Mouse (Mus musculus) erythroblast, adult 5-6 weeks (primary cell): ENCODE data around the gene Sgo1. TPM values are rescaled to one million over a fixed set of nuclear protein-coding genes. Genes with fewer than 3 reads are reported as not detected.
"Not testable (repeated sequence)": the region's sequence is repeated elsewhere in the genome, so short reads cannot be mapped to it uniquely, and the experiment has no call there.

Experiments used
- ATAC-seq: replicated peaks from 2 replicates; pipeline ENCODE4 v1.8.0; 2016; ENCODE audit warnings: moderate number of reproducible peaks, mild to moderate bottlenecking, moderate TSS enrichment, inconsistent platforms; ENCODE audit not compliant: poor library complexity, low FRiP score, severe bottlenecking
- total RNA-seq, 2 experiments: library from RNA; stranded (forward) in 1 of 2; stranded (reverse) in 1 of 2; fragments of 150-400 nt in 1 of 2; fragments of 200-764, 138-1000 nt in 1 of 2; gene quantifications; 2 replicates each; pipeline versions ENCODE4 v1.2.3 to v1.2.4; 2015 to 2017; ENCODE audit warnings: low replicate concordance in 2 of 2

Gene Sgo1
- 12.7 and 15.7 TPM in 2 replicates for total RNA-seq (2015; ENCODE audit: low replicate concordance)
- total RNA-seq (2017; ENCODE audit: low replicate concordance) = 15.6 and 26.8 TPM in 2 replicates

- peak; percentile 95 for ATAC-seq
Measured at GRCm38 (mm10) chr17:53688877-53689802, at the start of gene Sgo1. Sgo1 (minus strand) TSS chr17:53689333.

DNA sequence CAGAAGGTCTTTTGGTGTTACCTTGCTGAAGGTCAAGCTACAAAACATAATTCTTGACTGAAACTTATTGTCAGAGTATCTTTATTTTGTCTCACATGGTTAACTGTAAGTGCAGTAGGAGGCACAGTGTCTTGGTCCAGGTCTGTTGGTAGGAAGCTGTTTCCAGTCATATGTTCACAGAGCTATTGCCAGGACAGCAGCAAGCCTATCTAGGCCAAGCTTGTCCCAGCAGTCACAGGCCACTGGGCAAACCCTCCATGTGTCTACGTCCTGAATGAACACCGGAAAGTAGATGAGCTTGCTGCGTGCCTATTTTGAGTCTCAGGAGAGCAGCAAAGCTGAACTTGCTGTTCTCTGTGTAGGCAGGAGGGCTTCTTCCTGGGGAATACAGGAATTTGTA, 29.8 kb upstream of the Sgo1 start:
- ATAC-seq = not testable (repeated sequence)

DNA sequence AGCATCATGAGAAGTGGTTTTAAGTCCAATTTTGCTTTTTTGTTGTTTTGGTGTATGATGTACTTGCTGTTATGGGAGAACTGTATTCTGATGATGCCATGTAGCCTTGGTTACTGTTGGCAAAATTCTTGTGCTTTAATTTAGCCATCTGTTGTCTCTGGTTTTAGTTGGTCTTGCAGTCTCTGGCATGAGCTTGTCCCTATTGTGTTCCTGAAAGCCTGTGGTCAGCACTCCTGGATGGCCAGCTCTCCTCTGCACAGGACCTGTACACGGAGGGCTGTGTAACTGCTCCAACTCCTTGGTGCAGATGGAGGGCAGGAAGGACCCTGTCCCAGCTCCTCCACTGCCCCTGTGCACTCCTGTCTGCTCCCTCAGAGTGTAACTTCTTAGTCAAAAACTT, 29.3 kb upstream of the Sgo1 start:
- ATAC-seq = no peak

GRCm38 (mm10) chr17:53715161-53715560, 26.0 kb upstream of the Sgo1 start:
- not testable (repeated sequence) for ATAC-seq

GRCm38 (mm10) chr17:53714453-53714852, 25.3 kb upstream of the Sgo1 start:
- ATAC-seq = no peak

- ATAC-seq = not testable (repeated sequence)
Measured at GRCm38 (mm10) chr17:53697521-53697920, 8.4 kb upstream of the Sgo1 start.

GRCm38 (mm10) chr17:53694039-53694438, 4.9 kb upstream of the Sgo1 start:
- no peak for ATAC-seq

DNA sequence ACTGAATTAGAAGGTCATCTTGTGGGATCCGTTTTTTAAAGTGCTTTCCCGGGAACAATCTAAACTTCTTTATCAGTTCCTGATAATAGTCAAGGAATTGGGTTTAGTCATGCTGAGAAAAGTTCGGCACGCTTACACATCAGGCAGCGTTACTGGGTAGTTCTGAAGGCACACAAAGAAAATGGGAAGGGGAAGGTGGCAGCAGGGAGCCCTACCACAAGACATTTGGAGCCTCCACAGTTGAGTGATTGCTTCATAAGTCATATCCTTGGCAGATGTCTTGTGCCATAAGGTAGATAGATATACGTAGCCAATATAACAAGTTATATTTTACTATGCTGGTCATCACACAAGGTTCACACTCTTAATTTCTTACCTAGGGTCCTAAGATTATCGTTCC, 813 bp upstream of the Sgo1 start:
- ATAC-seq = peak; percentile 14

- no peak for ATAC-seq
Measured at GRCm38 (mm10) chr17:53688321-53688720, 812 bp downstream of the Sgo1 start.

GRCm38 (mm10) chr17:53678716-53679115, 10.4 kb downstream of the Sgo1 start:
- peak; percentile 51; the same call in 1 of the 2 replicates for ATAC-seq

DNA sequence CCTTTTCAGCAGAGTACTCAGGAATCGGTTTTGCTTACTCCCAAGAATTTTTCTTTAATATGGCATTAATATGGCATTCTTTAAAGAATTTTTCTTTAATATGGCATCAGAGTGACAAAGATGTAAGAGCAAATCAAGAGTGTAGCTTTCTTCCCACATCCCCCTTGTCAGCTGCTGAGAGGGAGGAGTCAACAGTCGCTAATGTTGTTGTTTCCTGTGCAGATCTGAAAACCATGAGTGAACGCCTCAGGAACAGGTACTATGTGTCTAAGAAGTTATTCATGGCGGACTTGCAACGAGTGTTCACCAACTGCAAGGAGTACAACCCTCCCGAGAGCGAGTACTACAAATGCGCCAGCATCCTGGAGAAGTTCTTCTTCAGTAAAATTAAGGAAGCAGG, 18.7 kb downstream of the Sgo1 start:
- no peak for ATAC-seq

DNA sequence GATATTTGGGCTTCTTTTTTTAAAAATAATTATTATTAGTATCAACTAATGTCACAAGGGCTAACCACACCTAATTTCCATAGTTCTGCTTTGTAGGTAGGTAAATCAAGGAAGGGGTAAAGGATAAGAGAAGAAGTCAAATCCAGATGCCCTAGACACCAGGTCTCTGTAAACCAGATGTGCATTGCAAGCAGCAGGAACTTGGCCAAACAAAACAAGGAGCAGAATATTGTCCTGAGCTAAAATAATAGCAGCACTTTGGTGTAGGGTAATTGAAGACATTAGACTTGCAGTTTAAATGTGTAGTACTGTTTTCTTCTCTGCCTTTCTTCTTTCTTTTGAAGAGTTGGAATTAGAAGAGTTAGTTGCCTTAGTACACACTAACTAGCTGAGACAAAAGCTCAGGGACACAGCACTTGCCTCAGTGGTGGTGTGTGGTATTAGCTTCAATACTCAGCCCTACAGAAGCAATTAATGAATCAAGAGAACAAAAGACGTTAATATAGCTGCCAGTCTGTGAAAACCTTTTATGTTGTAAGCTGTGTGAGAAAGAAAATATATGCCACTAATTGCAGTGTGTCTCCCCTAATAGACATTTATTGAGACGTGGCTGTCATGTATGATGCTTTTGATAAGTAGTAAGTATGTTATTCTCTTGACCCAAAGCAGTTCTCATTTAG, 24.3 kb downstream of the Sgo1 start:
- no peak for ATAC-seq

DNA sequence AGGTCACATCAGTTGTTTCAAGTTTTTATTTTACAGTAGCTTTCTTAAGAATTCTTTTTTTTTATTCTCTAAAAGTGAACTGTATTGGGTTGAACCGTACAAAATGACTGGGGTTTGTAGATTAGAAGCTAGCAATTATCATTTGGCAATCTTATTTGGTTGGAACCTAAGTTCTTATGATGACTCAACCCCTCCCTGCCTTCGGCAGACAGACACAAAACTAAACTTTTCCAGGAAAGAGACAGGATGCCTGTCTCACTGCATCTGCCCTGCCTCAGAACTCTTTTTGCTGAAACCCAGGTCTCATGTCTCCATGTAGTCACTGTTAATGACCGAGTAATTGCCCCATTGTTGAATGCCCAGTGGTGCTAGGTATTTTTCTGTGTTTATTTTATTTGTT, 24.9 kb downstream of the Sgo1 start:
- ATAC-seq = no peak

DNA sequence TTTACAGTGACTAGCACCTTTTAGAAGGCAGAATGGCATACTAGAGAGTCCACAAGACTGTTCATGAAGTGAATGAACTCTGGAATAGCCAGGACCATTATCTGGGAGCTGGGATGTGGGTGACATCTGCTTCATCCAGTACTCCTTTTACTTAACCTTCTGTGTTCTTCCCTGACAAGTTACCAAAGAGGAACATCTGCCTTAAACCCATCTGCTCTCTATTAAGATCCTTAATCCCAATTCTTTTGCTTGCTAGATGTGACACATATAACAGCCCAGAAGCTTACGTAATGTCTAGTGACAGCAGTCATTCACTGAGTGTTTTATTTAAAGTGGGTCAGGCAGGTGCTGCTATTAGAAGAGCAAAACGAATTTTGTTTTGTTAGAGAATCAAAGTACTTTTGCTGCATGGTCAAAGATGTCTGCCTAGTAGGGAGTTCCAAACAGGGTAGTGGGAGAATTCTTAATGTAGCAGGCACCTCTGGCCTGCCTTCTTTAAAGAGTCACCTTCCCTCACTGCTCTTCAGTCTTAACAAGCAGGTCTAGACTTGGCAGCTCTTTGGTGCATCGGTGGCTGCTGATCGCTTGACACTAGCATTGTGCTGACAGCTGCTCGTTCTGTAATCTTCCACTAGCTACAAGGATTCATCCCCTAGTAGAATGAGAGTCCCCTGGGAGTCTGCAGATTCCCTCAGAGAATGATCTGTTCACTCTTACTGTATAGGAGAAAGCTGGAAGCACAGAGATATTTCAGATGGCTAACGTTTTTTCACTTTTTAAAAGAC, 27.9 kb downstream of the Sgo1 start:
- no peak for ATAC-seq

DNA sequence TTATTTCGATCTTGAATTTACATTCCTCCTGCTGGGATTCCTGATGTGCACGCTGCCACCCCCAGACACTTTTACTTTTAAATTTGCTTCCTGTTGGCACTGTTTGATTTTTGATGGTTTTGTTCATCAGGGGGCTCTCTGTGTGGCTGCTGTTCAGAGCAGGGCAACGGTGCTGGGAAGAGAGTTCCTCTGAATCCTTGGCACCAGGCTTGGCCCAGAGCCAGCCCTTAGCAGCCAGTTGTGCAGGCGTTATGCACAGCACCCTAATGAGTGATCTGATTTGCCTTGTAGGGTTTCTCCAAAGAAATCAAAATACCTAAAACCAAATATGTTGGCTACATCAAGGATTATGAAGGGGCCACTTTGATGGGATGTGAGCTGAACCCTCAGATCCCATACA, 29.4 kb downstream of the Sgo1 start:
- ATAC-seq = no peak

DNA sequence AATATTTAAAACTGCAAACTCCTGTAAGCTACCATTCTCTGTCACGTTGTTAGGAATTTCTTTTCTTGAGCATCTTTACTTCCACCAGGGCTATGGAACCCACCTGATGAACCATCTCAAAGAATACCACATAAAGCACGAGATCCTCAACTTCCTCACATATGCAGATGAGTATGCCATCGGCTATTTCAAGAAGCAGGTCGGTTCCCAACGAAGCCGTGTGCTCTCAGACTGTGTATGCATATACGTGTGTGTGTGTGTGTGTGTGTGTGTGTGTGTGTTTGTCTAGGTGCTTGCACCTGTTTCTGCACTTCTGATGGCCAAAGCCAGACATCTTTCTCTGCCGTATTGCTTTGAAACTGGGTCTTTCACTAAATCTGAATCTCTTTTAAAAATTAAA, 29.9 kb downstream of the Sgo1 start:
- ATAC-seq = no peak

DNA sequence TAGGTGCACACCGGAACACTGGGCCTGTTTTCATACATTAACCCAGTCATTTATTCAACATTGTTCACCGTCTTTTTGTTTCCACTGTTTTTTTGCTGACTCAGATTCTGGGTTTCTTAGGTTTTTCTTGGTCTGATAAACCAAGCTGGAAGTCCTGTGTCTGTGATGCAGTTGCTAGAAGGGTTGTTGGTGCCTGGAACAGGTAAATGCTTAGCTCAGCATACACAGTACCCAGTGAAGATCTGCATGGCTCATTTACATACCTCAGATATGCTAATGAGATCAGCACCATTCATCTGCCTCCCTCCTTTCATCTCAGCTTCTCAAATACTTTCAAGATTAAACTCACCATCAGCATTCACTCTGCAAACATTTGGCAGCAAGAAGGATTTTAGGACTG, 30.5 kb downstream of the Sgo1 start:
- no peak for ATAC-seq

GRCm38 (mm10) chr17:53657391-53657790, 31.7 kb downstream of the Sgo1 start:
- peak; percentile 67; the same call in 1 of the 2 replicates for ATAC-seq

DNA sequence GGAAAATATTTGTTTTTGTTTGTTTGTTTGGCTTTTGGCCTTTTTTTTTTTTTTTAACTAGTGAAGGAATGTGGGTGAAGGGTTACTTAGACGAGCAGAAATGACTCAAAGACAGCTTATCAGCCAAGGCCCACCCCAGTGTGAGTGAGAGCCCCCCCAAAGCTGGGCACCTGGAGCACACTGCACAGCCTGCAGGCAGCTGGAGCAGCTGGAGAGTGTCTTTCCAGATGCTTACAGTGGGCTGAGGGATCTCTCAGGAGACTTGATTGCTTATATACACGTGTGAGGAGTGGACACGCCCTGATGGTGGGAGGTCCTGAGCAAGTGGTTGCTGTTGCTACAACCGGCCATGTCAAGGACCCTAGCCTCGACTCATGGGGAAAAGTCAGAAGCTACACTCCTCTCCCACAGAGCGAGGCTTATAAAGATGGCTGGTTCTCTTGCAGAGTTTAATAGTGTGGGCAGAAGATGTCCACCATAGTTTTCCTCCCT, 32.7 kb downstream of the Sgo1 start:
- ATAC-seq = no peak

- ATAC-seq = no peak
Measured at GRCm38 (mm10) chr17:53655959-53656358, 33.2 kb downstream of the Sgo1 start.
